Mouse (Mus musculus) myocyte (in vitro differentiated cells): Measurements from ENCODE around the gene Myom3.

Experiments used
- E2F4 ChIP-seq: IDR thresholded peaks from one replicate; pipeline ENCODE4 v1.6.1; 2011; ENCODE audit warnings: mild to moderate bottlenecking, control low read depth, moderate library complexity; ENCODE audit not compliant: insufficient read depth
- MAX ChIP-seq: IDR thresholded peaks from one replicate; pipeline ENCODE4 v1.6.1; 2011; ENCODE audit warnings: low read depth, mild to moderate bottlenecking, control low read depth
- POLR2A ChIP-seq: IDR thresholded peaks from one replicate; pipeline ENCODE4 v1.6.1; 2011; ENCODE audit warnings: low read depth, mild to moderate bottlenecking, control low read depth, moderate library complexity; ENCODE audit not compliant: insufficient read length

GRCm38 (mm10) chr4:135714776-135715175, 44.7 kb upstream of the Myom3 start:
- TF ChIP-seq E2F4 = no peak
- TF ChIP-seq POLR2A = no peak
- TF ChIP-seq MAX = no peak
